Mouse (Mus musculus) cerebellum, adult 2 months (tissue): ENCODE measurements at regions not wholly inside any gene's neighbourhood (a gene's known extent, or its start where the extent isn't known, plus 50 kb on each side); places are given as distances from the start of the nearest gene placed in this dataset.

ENCODE experiments used
- CTCF ChIP-seq: fragments of 200-500 bp; IDR thresholded peaks from 2 replicates; pipeline ENCODE4 v1.5.1; 2011; ENCODE audit warnings: low read depth, mild to moderate bottlenecking, control low read depth, low read length, moderate library complexity, borderline replicate concordance; ENCODE audit not compliant: insufficient read depth
- POLR2A ChIP-seq: fragments of 200-500 bp; IDR thresholded peaks from 2 replicates; pipeline ENCODE4 v1.6.1; 2011; ENCODE audit warnings: low read length, control low read depth, borderline replicate concordance; ENCODE audit not compliant: insufficient read depth

GRCm38 (mm10) chr8:51010508-51010907 is 2166.8 kb upstream of the Tenm3 start:
- TF ChIP-seq POLR2A (no peak), CTCF (no peak)
